Mouse (Mus musculus) forebrain, embryonic 16.5 days (tissue): ENCODE data around the gene Duoxa1. TPM values are rescaled to one million over a fixed set of nuclear protein-coding genes. Genes with fewer than 3 reads are reported as not detected.

ENCODE experiments used
- ATAC-seq: fragments of 200-750 bp; cut with Nextera tagmentation; 2 replicates; pipeline ENCODE4 v1.8.0; 2017; ENCODE audit warnings: mild to moderate bottlenecking, moderate library complexity
- H3K27ac ChIP-seq: fragments of 300-500 bp; sonication (generic); 2 replicates; pipeline ENCODE4 v1.5.1; 2014; ENCODE audit warnings: low read length, control low read depth
- H3K27me3 ChIP-seq: fragments of 300-500 bp; sonication (generic); replicated peaks from 2 replicates; pipeline ENCODE4 v1.6.1; 2014; ENCODE audit warnings: low read length; ENCODE audit not compliant: control insufficient read depth, insufficient read depth
- H3K36me3 ChIP-seq: fragments of 300-500 bp; sonication (generic); 2 replicates; pipeline ENCODE4 v1.6.1; 2014; ENCODE audit not compliant: control insufficient read depth, insufficient read depth
- H3K4me1 ChIP-seq: fragments of 300-500 bp; sonication (generic); replicated peaks from 2 replicates; pipeline ENCODE4 v1.6.1; 2014; ENCODE audit warnings: low read length; ENCODE audit not compliant: control insufficient read depth, insufficient read depth
- H3K4me2 ChIP-seq: fragments of 300-500 bp; sonication (generic); 2 replicates; pipeline ENCODE4 v1.6.1; 2014; ENCODE audit warnings: mild to moderate bottlenecking, low read length, control low read depth
- H3K4me3 ChIP-seq: fragments of 300-500 bp; sonication (generic); replicated peaks from 2 replicates; pipeline ENCODE4 v1.5.1; 2014; ENCODE audit warnings: mild to moderate bottlenecking, low read length, control low read depth
- H3K9ac ChIP-seq: fragments of 300-500 bp; sonication (generic); replicated peaks from 2 replicates; pipeline ENCODE4 v1.6.1; 2014; ENCODE audit warnings: low read depth, low read length, control low read depth
- H3K9me3 ChIP-seq: fragments of 300-500 bp; sonication (generic); 2 replicates; pipeline ENCODE4 v1.6.1; 2016; ENCODE audit warnings: low read length; ENCODE audit not compliant: control insufficient read depth
- WGBS: fragments of 180-500 bp; shearing (Covaris S2); extraction: QIAGEN DNeasy Blood & Tissue Kit; methylation state at CpG from one replicate; pipeline ENCODE4 v1.1.7; 2014; 5-methylcytosine and 5-hydroxymethylcytosine counted together
- polyA plus RNA-seq: library from polyadenylated mRNA; unstranded; fragments of >200 nt; fragmentation: Nextera tagmentation; extraction: Ambion mirVana; gene quantifications from 2 replicates; pipeline ENCODE4 v1.2.1, GENCODE M21; 2015

The Duoxa1 gene
- polyA plus RNA-seq, 1 experiment from 2014 or later = not detected

- WGBS = 87% methylated on average over 9 of the region's 9 CpGs
- Histone ChIP-seq H3K36me3 (no peaks in the 10 kb centered on the region), H3K9me3 (no peaks in the 10 kb centered on the region), H3K27me3 (no peaks in the 10 kb centered on the region), H3K4me1 (no peaks in the 10 kb centered on the region), H3K27ac (no peak overlapping the region), H3K9ac (no peak overlapping the region), H3K4me3 (no peak overlapping the region), H3K4me2 (no peak overlapping the region)
- no peak for ATAC-seq
Measured at GRCm38 (mm10) chr2:122284091-122284490, 29.4 kb downstream of the Duoxa1 start.

- no peaks in the 10 kb centered on the region for H3K4me1 ChIP-seq
- no peaks in the 10 kb centered on the region for H3K27me3 ChIP-seq
- WGBS = 94% methylated on average over 3 of the region's 3 CpGs
- H3K4me2 ChIP-seq = no peak overlapping the region
- H3K4me3 ChIP-seq = no peak overlapping the region
- no peak overlapping the region for H3K27ac ChIP-seq
- H3K9ac ChIP-seq = no peak overlapping the region
- H3K9me3 ChIP-seq = no peaks in the 10 kb centered on the region
- no peaks in the 10 kb centered on the region for H3K36me3 ChIP-seq
- ATAC-seq = no peak
Measured at GRCm38 (mm10) chr2:122278769-122279168, 34.8 kb downstream of the Duoxa1 start.

- H3K4me3 ChIP-seq = no peak overlapping the region
- no peaks in the 10 kb centered on the region for H3K9me3 ChIP-seq
- H3K4me1 ChIP-seq = peaks cover 6% of the 10 kb centered on the region
- H3K4me2 ChIP-seq = no peak overlapping the region
- H3K27me3 ChIP-seq = no peaks in the 10 kb centered on the region
- no peak for ATAC-seq
- no peaks in the 10 kb centered on the region for H3K36me3 ChIP-seq
- 96% methylated on average over 7 of the region's 7 CpGs for WGBS
- no peak overlapping the region for H3K27ac ChIP-seq
- no peak overlapping the region for H3K9ac ChIP-seq
Measured at GRCm38 (mm10) chr2:122266407-122267193, 46.9 kb downstream of the Duoxa1 start.

- Histone ChIP-seq H3K27me3 (no peaks in the 10 kb centered on the region), H3K9ac (no peak overlapping the region), H3K4me2 (no peak overlapping the region), H3K4me1 (peaks cover 6% of the 10 kb centered on the region), H3K36me3 (no peaks in the 10 kb centered on the region), H3K27ac (no peak overlapping the region), H3K4me3 (no peak overlapping the region), H3K9me3 (no peaks in the 10 kb centered on the region)
- 34% methylated on average over 3 of the region's 3 CpGs for WGBS
- peak; percentile 82 for ATAC-seq
Measured at GRCm38 (mm10) chr2:122264690-122265089, 48.8 kb downstream of the Duoxa1 start.

- H3K9ac ChIP-seq = no peak overlapping the region
- no peaks in the 10 kb centered on the region for H3K9me3 ChIP-seq
- no peak for ATAC-seq
- no peak overlapping the region for H3K27ac ChIP-seq
- peaks cover 6% of the 10 kb centered on the region for H3K4me1 ChIP-seq
- H3K4me3 ChIP-seq = no peak overlapping the region
- H3K27me3 ChIP-seq = no peaks in the 10 kb centered on the region
- no peak overlapping the region for H3K4me2 ChIP-seq
- 87% methylated on average over 5 of the region's 5 CpGs for WGBS
- H3K36me3 ChIP-seq = no peaks in the 10 kb centered on the region
Measured at GRCm38 (mm10) chr2:122260729-122261128, 52.8 kb downstream of the Duoxa1 start.

- Histone ChIP-seq H3K9me3 (no peaks in the 10 kb centered on the region), H3K27me3 (no peaks in the 10 kb centered on the region), H3K4me3 (no peak overlapping the region), H3K4me2 (no peak overlapping the region), H3K36me3 (no peaks in the 10 kb centered on the region), H3K4me1 (no peaks in the 10 kb centered on the region), H3K27ac (no peak overlapping the region), H3K9ac (no peak overlapping the region)
- no peak for ATAC-seq
- 94% methylated on average over 5 of the region's 5 CpGs for whole genome bisulfite sequencing
Measured at GRCm38 (mm10) chr2:122255997-122256396, 57.5 kb downstream of the Duoxa1 start.

Other genes with a start within 250 kb of the Duoxa1 start
- 8.6 and 8.8 TPM in 2 replicates for gene Spg11, start 195.3 kb downstream of the Duoxa1 start, polyA plus RNA-seq
- gene B2m, start 166.0 kb downstream of the Duoxa1 start, polyA plus RNA-seq = 56.8 and 73.6 TPM in 2 replicates
- gene Trim69, start 153.0 kb downstream of the Duoxa1 start, polyA plus RNA-seq = not detected in 2 replicates
- not detected in 2 replicates for gene Patl2, start 127.5 kb downstream of the Duoxa1 start, polyA plus RNA-seq
- gene Terb2, start 127.5 kb downstream of the Duoxa1 start, polyA plus RNA-seq = not detected in 2 replicates
- 16.2 and 16.4 TPM in 2 replicates for gene Sord, start 79.0 kb downstream of the Duoxa1 start, polyA plus RNA-seq
- gene Duox2, start 15.3 kb downstream of the Duoxa1 start, polyA plus RNA-seq = not detected in 2 replicates
- not detected in 2 replicates for gene Duoxa2, start 14.8 kb downstream of the Duoxa1 start, polyA plus RNA-seq
- gene Duox1, start 1.9 kb upstream of the Duoxa1 start, polyA plus RNA-seq = 0.10 and 0.11 TPM in 2 replicates
- gene Shf, start 55.4 kb upstream of the Duoxa1 start, polyA plus RNA-seq = 6.6 and 9.5 TPM in 2 replicates
- 0.15 TPM in 1 of 2 replicates, not detected in the other for gene Slc28a2, start 112.7 kb upstream of the Duoxa1 start, polyA plus RNA-seq
- gene Gm14085, start 171.2 kb upstream of the Duoxa1 start, polyA plus RNA-seq = not detected in 2 replicates